8 mouse cellular contexts compared by ENCODE assay signal in the genomic region with DNA sequence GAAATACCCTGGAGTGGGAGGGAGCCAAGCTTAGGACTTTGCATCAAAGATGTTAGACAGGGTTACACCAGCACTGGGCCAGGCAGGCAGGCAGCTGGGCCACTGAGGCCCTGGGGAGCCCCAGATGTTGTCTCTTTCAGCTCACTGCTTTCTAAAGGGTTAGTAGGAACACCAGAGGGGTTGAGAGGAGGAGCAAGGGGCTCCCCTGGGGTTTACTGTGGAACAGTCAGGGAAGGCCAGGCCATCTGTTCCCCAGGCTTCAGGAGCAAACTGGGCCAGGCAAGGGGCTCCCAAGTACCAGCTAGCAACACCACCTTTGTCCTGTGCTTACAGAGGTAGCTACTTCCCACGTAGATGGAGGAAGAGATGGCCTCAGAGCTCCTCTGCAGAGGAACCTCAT. TPM values are rescaled to one million over a fixed set of nuclear protein-coding genes. Genes with fewer than 3 reads are reported as not detected.
DNase-seq lines count a peak whose midpoint lies in the region; ATAC-seq and TF ChIP-seq lines count a peak whose summit lies in the region.

No protein-coding gene starts in this region.

- intact Hi-C loops in heart, postnatal 14 days (cut with DNase I) = no loop called here

- no peak overlapping the region for H3K4me3 ChIP-seq in kidney, postnatal 0 days (replicated peaks; ENCODE audit: low read depth, low read length)
- no peak overlapping the region for H3K4me3 ChIP-seq in embryonic facial prominence, embryonic 10.5 days
- H3K4me3 ChIP-seq in midbrain, embryonic 14.5 days (replicated peaks; ENCODE audit: low read depth, low read length) = no peak overlapping the region

- no peak for DNase-seq in kidney, postnatal 0 days (ENCODE audit: low spot score)
- no peak for DNase-seq in kidney, adult 11 months
- no peak for DNase-seq in embryonic facial prominence, embryonic 10.5 days (ENCODE audit: low spot score)
- DNase-seq in heart, postnatal 14 days = peak; percentile 49 to 54
- DNase-seq in midbrain, embryonic 14.5 days = no peak
- no peak for DNase-seq in thymus, postnatal 10 days (ENCODE audit: low spot score in 2 of 2)
- DNase-seq in kidney, postnatal 25 days = no peak
- DNase-seq in layer of hippocampus, adult 9-10 months (ENCODE audit: low spot score) = no peak

- H3K4me1 ChIP-seq in kidney, postnatal 0 days (replicated peaks; ENCODE audit: insufficient read depth, low read length) = peaks cover 45% of the 10 kb centered on the region
- peaks cover 53% of the 10 kb centered on the region for H3K4me1 ChIP-seq in embryonic facial prominence, embryonic 10.5 days
- H3K4me1 ChIP-seq in midbrain, embryonic 14.5 days (ENCODE audit: control insufficient read depth, insufficient read depth, low read length) = peaks cover 11% of the 10 kb centered on the region

- H3K36me3 ChIP-seq in kidney, postnatal 0 days (ENCODE audit: insufficient read depth, low read length) = no peaks in the 10 kb centered on the region
- H3K36me3 ChIP-seq in embryonic facial prominence, embryonic 10.5 days (replicated peaks) = no peaks in the 10 kb centered on the region
- no peaks in the 10 kb centered on the region for H3K36me3 ChIP-seq in midbrain, embryonic 14.5 days (ENCODE audit: control insufficient read depth, insufficient read depth, low read length)

- H3K9ac ChIP-seq in kidney, postnatal 0 days (ENCODE audit: low read depth, low read length) = no peak overlapping the region
- H3K9ac ChIP-seq in midbrain, embryonic 14.5 days (replicated peaks; ENCODE audit: low read length) = no peak overlapping the region

- H3K9me3 ChIP-seq in kidney, postnatal 0 days (replicated peaks; ENCODE audit: low read length) = no peaks in the 10 kb centered on the region
- no peaks in the 10 kb centered on the region for H3K9me3 ChIP-seq in embryonic facial prominence, embryonic 10.5 days
- no peaks in the 10 kb centered on the region for H3K9me3 ChIP-seq in midbrain, embryonic 14.5 days (ENCODE audit: control insufficient read depth, low read length)

- no peak for ATAC-seq in kidney, postnatal 0 days (replicated peaks; ENCODE audit: low FRiP score, low read depth)
- no peak for ATAC-seq in midbrain, embryonic 14.5 days (ENCODE audit: low FRiP score, low TSS enrichment)

- no peaks in the 10 kb centered on the region for H3K27me3 ChIP-seq in kidney, postnatal 0 days (ENCODE audit: insufficient read depth, low read length)
- no peaks in the 10 kb centered on the region for H3K27me3 ChIP-seq in embryonic facial prominence, embryonic 10.5 days (replicated peaks; ENCODE audit: low read depth, poor library complexity, severe bottlenecking)
- H3K27me3 ChIP-seq in midbrain, embryonic 14.5 days (ENCODE audit: control insufficient read depth, insufficient read depth, low read length) = no peaks in the 10 kb centered on the region

- no peak for TF ChIP-seq CTCF in kidney, postnatal 0 days (IDR thresholded peaks at IDR 0.05; ENCODE audit: low read depth)

- no peak overlapping the region for H3K4me2 ChIP-seq in kidney, postnatal 0 days (ENCODE audit: low read length)
- H3K4me2 ChIP-seq in midbrain, embryonic 14.5 days (ENCODE audit: low read length) = no peak overlapping the region

- 53% methylated on average over 1 of the region's 1 CpGs for WGBS in kidney, postnatal 0 days
- WGBS in embryonic facial prominence, embryonic 10.5 days = 54% methylated on average over 1 of the region's 1 CpGs
- 41% methylated on average over 1 of the region's 1 CpGs for WGBS in midbrain, embryonic 14.5 days

- peak overlapping the region; percentile 91 for H3K27ac ChIP-seq in kidney, postnatal 0 days
- peak overlapping the region; percentile 52 for H3K27ac ChIP-seq in embryonic facial prominence, embryonic 10.5 days (replicated peaks)
- H3K27ac ChIP-seq in midbrain, embryonic 14.5 days (replicated peaks; ENCODE audit: low read depth, low read length) = peak overlapping the region; percentile 14; the same call in 1 of the 2 replicates

RNA-seq across cellular contexts. Expression of a gene that starts 27.9 kb away (rescaled TPM):
- 2,429 and 2,697 TPM in 2 replicates for polyA plus RNA-seq in kidney, postnatal 0 days (2015; fragmentation: Nextera tagmentation; extraction: Ambion mirVana)
- 3,352 and 3,592 TPM in 2 replicates for polyA plus RNA-seq in embryonic facial prominence, embryonic 10.5 days (2016; fragmentation: Nextera tagmentation; extraction: Ambion mirVana)
- 100 to 1,000 TPM; 290 to 401 TPM for total RNA-seq in heart, postnatal 14 days (2021)
- 2,168 and 2,208 TPM in 2 replicates for polyA plus RNA-seq in midbrain, embryonic 14.5 days (2014; fragmentation: Nextera tagmentation; extraction: Ambion mirVana)

Comparison
In these comparisons a context has a peak if more than half of its experiments do, and no peak if none do; other contexts are left out.
1. DNase-seq: peak in heart, postnatal 14 days (2 of 2); none in kidney, postnatal 0 days (single experiment), kidney, adult 11 months (single experiment), embryonic facial prominence, embryonic 10.5 days (single experiment), midbrain, embryonic 14.5 days (single experiment), thymus, postnatal 10 days (0 of 2), kidney, postnatal 25 days (0 of 2) and layer of hippocampus, adult 9-10 months (single experiment).
2. H3K27ac ChIP-seq: peak in every context shown above with its lines; median percentile 91 in kidney, postnatal 0 days; 52 in embryonic facial prominence, embryonic 10.5 days; 14 in midbrain, embryonic 14.5 days.